Mouse (Mus musculus) v-Abl transformed pro-B cells (cell line): ENCODE data around the gene Hist1h4d.
"Not testable (repeated sequence)": the region's sequence is repeated elsewhere in the genome, so short reads cannot be mapped to it uniquely, and the experiment has no call there.

ENCODE experiments used
- in situ Hi-C, 2 experiments: fragments of 400-800 bp; cut with MboI; formaldehyde crosslinking; loops; one replicate each; pipeline ENCODE4 v1.15.1; 2025; ENCODE audit not compliant: unreplicated experiment in 2 of 2

The Hist1h4d gene

GRCm38 (mm10) chr13:23581408-23582218, at the start of gene Hist1h4d:
Gene Hist1h4d (plus strand): TSS chr13:23581598.
- in situ Hi-C loops, result loop anchor here (25.0 kb wide), 2 partner anchors 331 to 1794 kb away; partner anchors contain the start of genes Hist1h1b (in 1 of the 2), Hist1h2an (in 1 of the 2), Hist1h2bp (in 1 of the 2) and Hist1h3i (in 1 of the 2)

- in situ Hi-C loops, result loop anchor here in 1 of 2 experiments (5.0 kb wide), 1 partner anchor 55 kb away; no protein-coding TSS in a partner anchor
These were observed 48.9 kb upstream of the Hist1h4d start for GRCm38 (mm10) chr13:23532262-23533075.

DNA sequence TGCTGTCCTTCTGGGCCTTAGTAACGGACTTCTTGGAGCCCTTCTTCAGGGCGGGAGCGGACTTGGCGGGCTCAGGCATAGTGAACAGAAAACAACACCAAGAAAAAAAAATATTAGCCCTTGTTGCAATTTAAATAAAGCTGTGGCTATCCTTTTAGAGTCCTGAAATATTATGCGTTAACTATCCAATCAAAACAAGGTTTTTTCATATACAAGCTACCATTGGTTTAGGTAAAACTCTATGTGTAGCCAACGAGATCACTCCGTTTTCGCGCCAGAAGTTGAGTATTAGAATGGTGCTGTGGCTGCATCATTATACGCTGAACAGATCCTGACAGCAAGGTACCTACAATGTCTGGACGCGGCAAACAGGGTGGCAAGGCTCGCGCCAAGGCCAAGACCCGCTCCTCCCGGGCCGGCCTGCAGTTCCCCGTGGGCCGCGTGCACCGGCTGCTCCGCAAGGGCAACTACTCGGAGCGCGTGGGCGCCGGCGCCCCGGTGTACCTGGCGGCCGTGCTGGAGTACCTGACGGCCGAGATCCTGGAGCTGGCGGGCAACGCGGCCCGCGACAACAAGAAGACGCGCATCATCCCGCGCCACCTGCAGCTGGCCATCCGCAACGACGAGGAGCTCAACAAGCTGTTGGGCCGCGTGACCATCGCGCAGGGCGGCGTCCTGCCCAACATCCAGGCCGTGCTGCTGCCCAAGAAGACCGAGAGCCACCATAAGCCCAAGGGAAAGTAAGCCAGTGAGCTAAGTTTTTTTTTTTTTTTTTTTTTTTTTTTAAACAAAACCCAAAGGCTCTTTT, 47.6 kb upstream of the Hist1h4d start, which contains the start of gene Hist1h2af:
TSS of gene Hist1h2af (plus strand) at position 347 of the 808 bp plus-strand sequence.
- in situ Hi-C loops, result loop anchor here in 1 of 2 experiments (5.0 kb wide), 1 partner anchor 54 kb away; no protein-coding TSS in a partner anchor

GRCm38 (mm10) chr13:23534368-23535131, 46.8 kb upstream of the Hist1h4d start:
- in situ Hi-C loops, result loop anchor here in 1 of 2 experiments (5.0 kb wide), 1 partner anchor 53 kb away; no protein-coding TSS in a partner anchor

- in situ Hi-C loops, result not testable (repeated sequence)
These were observed 46.0 kb upstream of the Hist1h4d start, which contains the start of gene Hist1h3g for GRCm38 (mm10) chr13:23535137-23536075. Gene Hist1h3g (plus strand): TSS chr13:23535422.

GRCm38 (mm10) chr13:23536076-23536822, 45.1 kb upstream of the Hist1h4d start:
- in situ Hi-C loops, result no loop called here

- in situ Hi-C loops, result no loop called here
These were observed 44.2 kb upstream of the Hist1h4d start for GRCm38 (mm10) chr13:23537006-23537710.

- in situ Hi-C loops, result no loop called here
These were observed 43.1 kb upstream of the Hist1h4d start for GRCm38 (mm10) chr13:23538249-23538648.

DNA sequence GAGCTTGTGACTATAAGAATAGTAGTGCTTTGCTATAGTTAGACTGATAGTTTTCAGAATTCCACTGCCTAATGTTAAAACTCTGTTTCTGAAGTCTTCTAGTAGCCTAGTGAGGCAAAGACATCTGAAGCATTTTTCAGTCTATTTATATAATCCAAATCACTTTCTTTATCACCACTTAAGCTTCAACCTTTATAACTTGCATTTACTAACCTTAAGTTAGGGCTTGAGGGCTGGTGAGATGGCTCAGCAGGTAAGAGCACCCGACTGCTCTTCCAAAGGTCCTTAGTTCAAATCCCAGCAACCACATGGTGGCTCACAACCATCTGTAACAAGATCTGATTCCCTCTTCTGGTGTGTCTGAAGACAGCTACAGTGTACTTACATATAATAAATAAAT, 41.6 kb upstream of the Hist1h4d start:
- in situ Hi-C loops, result not testable (repeated sequence)

DNA sequence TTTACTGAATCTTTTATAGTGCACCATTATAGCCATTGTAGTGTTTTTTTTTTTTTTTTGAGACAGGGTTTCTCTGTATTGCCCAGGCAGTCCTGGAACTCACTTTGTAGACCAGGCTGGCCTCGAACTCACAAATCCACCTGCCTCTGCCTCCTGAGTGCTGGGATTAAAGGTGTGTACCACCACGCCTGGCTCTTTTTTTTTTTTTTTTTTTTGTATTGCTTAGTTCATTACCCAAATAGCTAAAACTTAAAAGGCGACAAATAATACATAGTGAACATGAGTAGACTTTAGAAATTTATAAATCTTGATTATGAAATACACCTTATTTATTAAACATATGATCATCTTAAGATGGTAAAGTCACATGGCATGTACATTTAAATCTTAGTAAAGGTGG, 39.9 kb upstream of the Hist1h4d start:
- in situ Hi-C loops, result no loop called here

GRCm38 (mm10) chr13:23542225-23542980, 39.0 kb upstream of the Hist1h4d start:
- in situ Hi-C loops, result not testable (repeated sequence)

DNA sequence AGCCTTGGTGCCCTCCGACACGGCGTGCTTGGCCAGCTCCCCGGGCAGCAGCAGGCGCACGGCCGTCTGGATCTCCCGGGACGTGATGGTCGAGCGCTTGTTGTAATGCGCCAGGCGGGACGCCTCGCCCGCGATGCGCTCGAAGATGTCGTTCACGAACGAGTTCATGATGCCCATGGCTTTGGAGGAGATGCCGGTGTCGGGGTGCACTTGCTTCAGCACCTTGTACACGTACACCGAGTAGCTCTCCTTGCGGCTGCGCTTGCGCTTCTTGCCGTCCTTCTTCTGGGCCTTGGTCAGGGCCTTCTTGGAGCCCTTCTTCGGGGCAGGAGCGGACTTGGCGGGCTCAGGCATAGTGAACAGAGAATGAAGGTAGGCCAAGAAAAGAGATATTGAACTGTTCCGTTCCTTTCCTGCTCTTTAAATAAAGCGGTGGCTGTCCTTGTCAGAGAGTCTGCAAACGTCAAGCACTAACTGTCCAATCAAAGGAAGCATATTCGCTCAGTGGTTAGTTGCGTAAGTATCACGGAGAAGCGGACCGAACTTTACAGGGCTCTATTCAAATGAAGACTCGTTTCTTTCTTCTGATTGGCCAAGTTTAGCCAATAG, 38.3 kb upstream of the Hist1h4d start, which contains the start of gene Hist1h2bh:
TSS of gene Hist1h2bh (minus strand) at position 394 of the 609 bp plus-strand sequence.
- in situ Hi-C loops, result not testable (repeated sequence)

DNA sequence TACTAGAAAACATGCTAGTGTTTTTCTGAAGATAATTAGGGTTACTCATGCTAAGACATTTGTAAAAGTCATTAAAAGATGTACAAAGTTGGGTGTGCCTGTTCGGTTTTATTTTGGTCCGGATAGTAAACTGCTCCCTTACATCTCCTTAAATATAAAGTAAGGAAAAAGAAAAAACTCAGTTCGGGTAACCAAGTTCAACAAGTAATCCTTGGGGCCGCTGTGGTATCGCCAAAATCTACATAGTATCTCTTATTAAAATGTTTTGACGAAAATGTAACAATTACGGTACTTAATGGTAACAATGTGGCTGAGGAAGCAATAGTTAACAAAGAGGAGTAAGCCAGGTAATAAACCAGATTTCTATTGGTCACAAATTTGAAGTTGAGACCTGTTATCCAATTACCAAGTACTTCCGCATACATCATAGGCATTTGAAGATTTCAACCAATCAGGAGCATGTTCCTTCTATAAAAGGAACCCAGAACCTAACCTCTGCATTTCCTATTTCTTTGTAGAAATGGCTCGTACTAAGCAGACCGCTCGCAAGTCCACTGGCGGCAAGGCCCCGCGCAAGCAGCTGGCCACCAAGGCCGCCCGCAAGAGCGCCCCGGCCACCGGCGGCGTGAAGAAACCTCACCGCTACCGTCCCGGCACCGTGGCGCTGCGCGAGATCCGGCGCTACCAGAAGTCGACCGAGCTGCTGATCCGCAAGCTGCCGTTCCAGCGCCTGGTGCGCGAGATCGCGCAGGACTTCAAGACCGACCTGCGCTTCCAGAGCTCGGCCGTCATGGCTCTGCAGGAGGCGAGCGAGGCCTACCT, 37.2 kb upstream of the Hist1h4d start, which contains the start of gene Hist1h3f:
TSS of gene Hist1h3f (plus strand) at position 88 of the 822 bp plus-strand sequence.
- in situ Hi-C loops, result no loop called here

GRCm38 (mm10) chr13:23544787-23545120, 36.6 kb upstream of the Hist1h4d start:
- in situ Hi-C loops, result not testable (repeated sequence)

- in situ Hi-C loops, result no loop called here
These were observed 34.7 kb upstream of the Hist1h4d start for GRCm38 (mm10) chr13:23546694-23547093.
